Mouse (Mus musculus) heart, embryonic 14.5 days (tissue): ENCODE measurements at regions not wholly inside any gene's neighbourhood (a gene's known extent, or its start where the extent isn't known, plus 50 kb on each side); places are given as distances from the start of the nearest gene placed in this dataset.
A peak's percentile ranks its signal among the peaks of the same experiment; 100 is the strongest.

Source experiments
- ATAC-seq: fragments of 200-750 bp; cut with Nextera tagmentation; 2 replicates; pipeline ENCODE4 v1.8.0; 2017; ENCODE audit warnings: low read depth, moderate TSS enrichment; ENCODE audit not compliant: insufficient number of reproducible peaks, insufficient read depth, low FRiP score
- H3K27ac ChIP-seq, 2 experiments: fragments of 200-500 bp in 1 of 2; fragments of 300-500 bp in 1 of 2; sonication (generic) in 1 of 2; replicated peaks in 1 of 2; 2 replicates each; pipeline ENCODE4 v1.5.1; 2012 to 2014; ENCODE audit warnings: low read depth in 2 of 2, low read length in 2 of 2, control low read depth in 1 of 2, mild to moderate bottlenecking in 1 of 2, mixed read lengths in 1 of 2; ENCODE audit not compliant: control insufficient read depth in 1 of 2, insufficient read depth in 1 of 2
- H3K27me3 ChIP-seq: fragments of 300-500 bp; sonication (generic); 2 replicates; pipeline ENCODE4 v1.6.1; 2014; ENCODE audit warnings: mild to moderate bottlenecking, low read length, control low read depth; ENCODE audit not compliant: control insufficient read depth, insufficient read depth
- H3K36me3 ChIP-seq: fragments of 300-500 bp; sonication (generic); 2 replicates; pipeline ENCODE4 v1.6.1; 2014; ENCODE audit warnings: mild to moderate bottlenecking, control low read depth, low read length, mixed read lengths; ENCODE audit not compliant: control insufficient read depth, insufficient read depth
- H3K4me1 ChIP-seq, 2 experiments: fragments of 200-500 bp in 1 of 2; fragments of 300-500 bp in 1 of 2; sonication (generic) in 1 of 2; 2 replicates each; pipeline ENCODE4 v1.6.1; 2012 to 2014; ENCODE audit warnings: low read length in 2 of 2, control low read depth in 1 of 2, mixed read lengths in 1 of 2; ENCODE audit not compliant: control insufficient read depth in 2 of 2, insufficient read depth in 2 of 2
- H3K4me2 ChIP-seq: fragments of 300-500 bp; sonication (generic); 2 replicates; pipeline ENCODE4 v1.6.1; 2014; ENCODE audit warnings: mild to moderate bottlenecking, low read length
- H3K4me3 ChIP-seq, 2 experiments: fragments of 200-500 bp in 1 of 2; fragments of 300-500 bp in 1 of 2; sonication (generic) in 1 of 2; 2 replicates each; pipeline ENCODE4 v1.5.1; 2012 to 2014; ENCODE audit warnings: low read length in 2 of 2, mild to moderate bottlenecking in 2 of 2, control low read depth in 1 of 2, low read depth in 1 of 2, moderate library complexity in 1 of 2; ENCODE audit not compliant: control insufficient read depth in 1 of 2, insufficient read depth in 1 of 2
- H3K9ac ChIP-seq: fragments of 300-500 bp; sonication (generic); 2 replicates; pipeline ENCODE4 v1.6.1; 2014; ENCODE audit warnings: mild to moderate bottlenecking, low read length
- H3K9me3 ChIP-seq: fragments of 300-500 bp; sonication (generic); 2 replicates; pipeline ENCODE4 v1.6.1; 2016; ENCODE audit warnings: low read length, control low read depth; ENCODE audit not compliant: control insufficient read depth
- WGBS: fragments of 180-500 bp; shearing (Covaris S2); extraction: QIAGEN DNeasy Blood & Tissue Kit; methylation state at CpG from one replicate; pipeline ENCODE4 v1.1.7; 2014; 5-methylcytosine and 5-hydroxymethylcytosine counted together

DNA sequence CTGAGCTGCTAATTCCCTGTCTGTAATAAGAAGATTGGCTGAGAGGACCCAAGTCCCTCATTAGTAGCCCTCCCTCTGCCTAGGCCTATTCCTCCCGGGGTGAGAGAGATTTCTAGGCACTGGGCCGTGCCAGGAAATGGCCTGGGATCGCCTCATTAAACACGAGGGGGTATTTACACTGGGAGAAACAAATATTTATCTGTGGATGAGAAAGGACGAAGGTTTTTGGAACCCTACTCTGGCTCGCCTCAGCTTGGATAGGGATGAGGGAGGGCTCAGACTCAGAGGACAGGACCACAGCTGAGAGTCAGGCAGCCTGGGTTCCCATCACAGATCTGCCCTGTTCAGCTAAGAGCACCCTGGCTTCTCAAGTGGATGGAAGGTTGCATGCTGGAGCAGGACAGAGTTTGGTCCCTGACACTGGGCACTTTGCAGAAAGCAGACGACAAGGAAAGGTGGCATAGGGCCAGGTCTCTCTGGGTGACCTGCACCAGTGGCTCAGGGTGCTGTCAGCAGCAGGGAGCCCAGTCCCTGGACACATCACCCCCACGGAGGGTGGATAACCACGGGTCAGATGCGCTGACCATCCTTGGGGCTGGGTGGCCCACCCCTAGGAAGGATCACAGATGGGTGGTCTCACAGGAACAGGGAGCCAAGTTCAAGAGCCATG lies 94.0 kb upstream of the Wnt4 start:
- no peak overlapping the region for H3K4me3 ChIP-seq
- H3K27ac ChIP-seq: no peak overlapping the region
- H3K4me1 ChIP-seq: peaks cover 6 to 7% of the 10 kb centered on the region in 2 experiments
- H3K36me3 ChIP-seq: no peaks in the 10 kb centered on the region
- no peak for ATAC-seq
- H3K9me3 ChIP-seq: no peaks in the 10 kb centered on the region
- H3K27me3 ChIP-seq: no peaks in the 10 kb centered on the region
- H3K4me2 ChIP-seq: no peak overlapping the region
- WGBS: 63% methylated on average over 10 of the region's 10 CpGs
- H3K9ac ChIP-seq: no peak overlapping the region

DNA sequence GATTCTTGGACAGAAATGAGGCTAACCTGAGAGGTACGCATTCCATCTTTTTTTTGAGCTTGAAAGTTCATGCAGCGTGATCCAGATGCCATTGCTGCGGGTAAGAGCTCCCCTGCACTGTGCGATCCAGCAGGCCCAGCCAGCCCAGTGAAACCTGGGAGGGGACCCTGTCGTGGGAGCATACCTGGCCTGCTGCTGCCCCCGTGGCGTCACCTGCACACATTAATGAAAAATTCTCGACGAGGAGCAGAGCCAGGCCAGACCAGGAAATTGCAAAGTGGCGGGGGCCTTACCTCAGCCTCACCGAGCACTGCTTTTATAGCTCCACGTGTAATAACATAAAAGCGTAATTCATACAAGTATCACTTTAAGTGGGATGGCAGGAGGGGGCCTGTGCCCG lies 94.7 kb upstream of the Wnt4 start:
- Histone ChIP-seq H3K27ac (no peak overlapping the region), H3K4me2 (no peak overlapping the region), H3K36me3 (no peaks in the 10 kb centered on the region), H3K4me3 (no peak overlapping the region), H3K4me1 (peaks cover 6 to 7% of the 10 kb centered on the region in 2 experiments), H3K27me3 (no peaks in the 10 kb centered on the region), H3K9me3 (no peaks in the 10 kb centered on the region), H3K9ac (no peak overlapping the region)
- ATAC-seq: no peak
- WGBS: 83% methylated on average over 14 of the region's 14 CpGs

DNA sequence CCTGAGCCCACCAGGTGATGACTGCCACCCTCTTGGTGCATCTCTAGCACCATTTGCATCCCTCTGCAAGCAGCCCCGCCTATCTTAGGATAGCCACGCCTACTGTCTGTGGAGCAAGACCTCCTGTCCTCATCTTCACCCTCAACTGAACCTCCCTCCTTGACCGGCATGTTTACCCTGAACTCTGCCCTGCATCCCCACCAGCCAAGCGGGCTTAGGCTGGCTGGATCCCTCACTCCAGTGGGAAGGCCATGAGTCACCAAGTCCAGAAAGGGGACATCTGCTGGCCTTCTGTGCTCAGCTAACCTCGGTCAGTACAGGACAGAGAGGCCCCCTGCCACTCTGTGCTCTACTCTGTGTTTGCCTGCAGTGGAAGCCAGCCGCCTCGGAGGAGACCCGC lies 96.0 kb upstream of the Wnt4 start:
- Histone ChIP-seq H3K27me3 (no peaks in the 10 kb centered on the region), H3K36me3 (no peaks in the 10 kb centered on the region), H3K9ac (no peak overlapping the region), H3K4me3 (no peak overlapping the region), H3K4me2 (no peak overlapping the region), H3K27ac (no peak overlapping the region), H3K4me1 (peaks cover 6 to 7% of the 10 kb centered on the region in 2 experiments), H3K9me3 (no peaks in the 10 kb centered on the region)
- ATAC-seq: no peak
- WGBS: 58% methylated on average over 8 of the region's 8 CpGs

DNA sequence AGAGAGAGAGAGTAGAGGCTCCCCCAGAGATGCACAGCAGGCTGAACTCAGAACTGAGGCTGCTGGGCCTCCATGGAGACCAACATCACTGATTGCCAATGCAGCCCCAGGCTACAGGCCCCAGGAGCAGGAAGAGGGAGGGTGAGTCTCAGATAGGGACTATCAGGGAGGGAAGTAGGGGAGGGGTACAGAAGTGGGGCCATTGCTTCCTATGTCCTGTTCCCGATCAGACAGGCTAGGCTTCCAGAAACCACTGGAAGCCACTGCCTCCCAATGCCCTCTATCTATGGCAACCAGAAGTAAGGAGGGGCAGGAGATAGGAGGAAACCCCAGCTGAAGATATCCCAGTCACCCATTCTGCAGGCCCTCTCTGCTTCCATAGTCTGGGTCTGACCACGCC lies 97.2 kb upstream of the Wnt4 start:
- Histone ChIP-seq H3K4me2 (no peak overlapping the region), H3K9ac (no peak overlapping the region), H3K36me3 (no peaks in the 10 kb centered on the region), H3K4me1 (peaks cover 6 to 7% of the 10 kb centered on the region in 2 experiments), H3K27me3 (no peaks in the 10 kb centered on the region), H3K9me3 (no peaks in the 10 kb centered on the region), H3K4me3 (no peak overlapping the region), H3K27ac (no peak overlapping the region)
- ATAC-seq: peak; percentile 59; the same call in 1 of the 2 replicates
- WGBS: 50% methylated on average over 2 of the region's 2 CpGs

DNA sequence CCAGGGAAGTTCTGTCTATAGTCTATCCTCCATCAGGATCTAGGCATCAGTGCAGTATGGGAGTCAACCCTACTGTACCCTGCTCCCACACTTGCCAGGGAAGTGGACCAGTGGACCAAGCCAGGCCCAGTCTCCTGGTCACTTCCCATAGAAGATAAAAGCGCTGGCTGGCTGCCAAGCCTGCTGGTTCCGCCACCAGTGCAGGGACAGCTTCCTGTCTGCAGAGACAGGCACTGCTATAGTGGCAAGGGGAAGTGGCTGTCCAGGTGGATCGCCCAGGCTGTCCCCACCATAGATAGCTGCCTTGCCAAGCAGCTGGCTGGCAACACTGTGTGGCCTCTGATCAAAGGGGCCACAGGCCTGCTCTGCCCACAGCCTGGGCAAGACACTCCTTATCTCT lies 98.5 kb upstream of the Wnt4 start:
- Histone ChIP-seq H3K9ac (no peak overlapping the region), H3K27ac (no peak overlapping the region), H3K4me1 (peaks cover 6 to 7% of the 10 kb centered on the region in 2 experiments), H3K9me3 (no peaks in the 10 kb centered on the region), H3K36me3 (no peaks in the 10 kb centered on the region), H3K4me2 (no peak overlapping the region), H3K4me3 (no peak overlapping the region), H3K27me3 (no peaks in the 10 kb centered on the region)
- whole genome bisulfite sequencing: 19% methylated on average over 3 of the region's 3 CpGs
- peak; percentile 40; the same call in 1 of the 2 replicates for ATAC-seq

DNA sequence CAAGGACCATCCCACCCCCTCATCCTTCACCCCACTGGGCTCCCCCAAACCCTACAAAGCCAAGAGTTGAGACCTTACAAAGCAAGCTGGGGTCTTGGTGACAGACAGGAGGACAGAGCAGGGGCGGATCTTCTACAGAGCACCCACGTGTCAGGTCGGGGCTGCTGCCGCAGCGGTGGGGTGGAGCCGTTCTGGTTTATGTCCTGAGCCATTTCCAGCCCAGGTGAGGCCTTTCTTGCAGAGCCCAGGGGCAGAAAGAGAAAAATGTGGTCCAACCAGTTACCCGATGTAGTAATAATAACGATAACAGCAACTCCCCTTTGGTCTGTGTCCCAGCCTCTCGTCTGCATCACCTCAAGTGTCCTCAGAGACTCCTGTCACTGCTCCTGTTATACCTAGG lies 112.4 kb upstream of the Wnt4 start:
- Histone ChIP-seq H3K4me1 (no peaks in the 10 kb centered on the region; a peak in 1 of 4 replicates), H3K27me3 (peaks cover 26% of the 10 kb centered on the region), H3K4me3 (peak overlapping the region; percentile 4 to 14; a peak in 1 of 4 replicates), H3K27ac (no peak overlapping the region), H3K9me3 (no peaks in the 10 kb centered on the region), H3K36me3 (no peaks in the 10 kb centered on the region), H3K9ac (no peak overlapping the region), H3K4me2 (peak overlapping the region; percentile 53)
- no peak for ATAC-seq
- WGBS: 31% methylated on average over 9 of the region's 9 CpGs

DNA sequence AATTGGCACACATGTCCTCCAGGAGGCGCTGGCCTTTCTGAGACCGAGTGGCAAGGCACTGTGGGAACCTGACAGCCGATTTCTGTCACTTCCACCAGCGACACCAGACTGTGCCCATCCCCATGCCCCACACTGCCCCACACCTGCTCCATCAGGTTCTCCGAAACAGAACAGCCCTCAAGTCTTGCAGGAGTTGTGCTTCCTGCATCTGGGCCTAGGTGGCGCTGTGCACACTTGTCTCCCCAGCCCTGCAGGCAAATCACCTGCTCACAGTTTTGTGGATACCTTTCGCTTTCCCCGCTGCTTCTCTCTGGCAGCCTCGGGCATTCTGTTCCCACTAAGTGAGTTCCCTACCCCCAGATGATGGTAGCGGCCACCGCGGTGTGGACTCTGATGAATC lies 112.9 kb upstream of the Wnt4 start:
- H3K4me3 ChIP-seq: peak overlapping the region; percentile 4 to 14; a peak in 1 of 4 replicates
- H3K27ac ChIP-seq: no peak overlapping the region
- H3K4me1 ChIP-seq: no peaks in the 10 kb centered on the region; a peak in 1 of 4 replicates
- 5% methylated on average over 12 of the region's 12 CpGs for WGBS
- H3K9me3 ChIP-seq: no peaks in the 10 kb centered on the region
- H3K27me3 ChIP-seq: peaks cover 26% of the 10 kb centered on the region
- H3K36me3 ChIP-seq: no peaks in the 10 kb centered on the region
- no peak overlapping the region for H3K9ac ChIP-seq
- no peak for ATAC-seq
- peak overlapping the region; percentile 53 for H3K4me2 ChIP-seq

DNA sequence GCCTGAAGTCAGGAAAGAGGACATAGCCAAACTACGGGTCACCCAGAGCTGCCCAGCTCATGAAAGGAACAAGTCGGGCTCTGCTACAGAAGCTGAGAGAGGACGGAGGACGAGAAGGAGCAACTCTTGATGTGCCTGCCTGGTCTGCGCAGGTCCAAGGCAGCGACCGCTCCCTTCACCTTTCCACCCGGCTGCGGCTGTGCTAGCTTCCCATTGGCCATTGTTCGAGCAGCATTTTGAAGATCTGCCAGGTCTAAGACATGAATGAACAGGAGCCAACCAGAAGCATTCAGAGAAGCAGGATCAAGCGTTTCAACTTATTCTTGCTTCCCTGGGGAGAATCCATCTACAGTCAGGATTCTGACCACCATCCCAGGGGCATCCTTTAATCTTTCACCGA lies 113.3 kb upstream of the Wnt4 start:
- Histone ChIP-seq H3K4me3 (no peak overlapping the region), H3K4me2 (no peak overlapping the region), H3K27ac (no peak overlapping the region), H3K9me3 (no peaks in the 10 kb centered on the region), H3K9ac (no peak overlapping the region), H3K27me3 (peaks cover 26% of the 10 kb centered on the region), H3K36me3 (no peaks in the 10 kb centered on the region), H3K4me1 (no peaks in the 10 kb centered on the region; a peak in 1 of 4 replicates)
- ATAC-seq: no peak
- 62% methylated on average over 12 of the region's 12 CpGs for WGBS
